Mouse (Mus musculus) hindbrain, embryonic 16.5 days (tissue): ENCODE measurements at regions not wholly inside any gene's neighbourhood (a gene's known extent, or its start where the extent isn't known, plus 50 kb on each side); places are given as distances from the start of the nearest gene placed in this dataset.
A peak's percentile ranks its signal among the peaks of the same experiment; 100 is the strongest.

Source experiments
- ATAC-seq: fragments of 200-750 bp; cut with Nextera tagmentation; 2 replicates; pipeline ENCODE4 v1.8.0; 2017; ENCODE audit warnings: moderate TSS enrichment, moderate library complexity
- H3K27ac ChIP-seq: fragments of 300-500 bp; sonication (generic); 2 replicates; pipeline ENCODE4 v1.5.1; 2014; ENCODE audit warnings: low read depth, mild to moderate bottlenecking, control low read depth, low read length, moderate library complexity
- H3K27me3 ChIP-seq: fragments of 300-500 bp; sonication (generic); replicated peaks from 2 replicates; pipeline ENCODE4 v1.6.1; 2014; ENCODE audit warnings: low read length; ENCODE audit not compliant: control insufficient read depth, insufficient read depth
- H3K36me3 ChIP-seq: fragments of 300-500 bp; sonication (generic); 2 replicates; pipeline ENCODE4 v1.6.1; 2014; ENCODE audit warnings: mild to moderate bottlenecking, low read length, moderate library complexity, mixed read lengths; ENCODE audit not compliant: control insufficient read depth, insufficient read depth
- H3K4me1 ChIP-seq: fragments of 300-500 bp; sonication (generic); 2 replicates; pipeline ENCODE4 v1.6.1; 2014; ENCODE audit warnings: low read depth, low read length; ENCODE audit not compliant: control insufficient read depth, insufficient read depth
- H3K4me2 ChIP-seq: fragments of 300-500 bp; sonication (generic); 2 replicates; pipeline ENCODE4 v1.6.1; 2014; ENCODE audit warnings: mild to moderate bottlenecking, low read length, control low read depth, moderate library complexity
- H3K4me3 ChIP-seq: fragments of 300-500 bp; sonication (generic); 2 replicates; pipeline ENCODE4 v1.5.1; 2014; ENCODE audit warnings: mild to moderate bottlenecking, low read length, control low read depth, moderate library complexity
- H3K9ac ChIP-seq: fragments of 300-500 bp; sonication (generic); 2 replicates; pipeline ENCODE4 v1.6.1; 2014; ENCODE audit warnings: low read depth, mild to moderate bottlenecking, control low read depth, low read length, moderate library complexity
- H3K9me3 ChIP-seq: fragments of 300-500 bp; sonication (generic); 2 replicates; pipeline ENCODE4 v1.6.1; 2014; ENCODE audit warnings: mild to moderate bottlenecking, low read length, moderate library complexity; ENCODE audit not compliant: control insufficient read depth
- WGBS: fragments of 180-500 bp; shearing (Covaris S2); extraction: QIAGEN DNeasy Blood & Tissue Kit; methylation state at CpG from one replicate; pipeline ENCODE4 v1.1.7; 2014; 5-methylcytosine and 5-hydroxymethylcytosine counted together

DNA sequence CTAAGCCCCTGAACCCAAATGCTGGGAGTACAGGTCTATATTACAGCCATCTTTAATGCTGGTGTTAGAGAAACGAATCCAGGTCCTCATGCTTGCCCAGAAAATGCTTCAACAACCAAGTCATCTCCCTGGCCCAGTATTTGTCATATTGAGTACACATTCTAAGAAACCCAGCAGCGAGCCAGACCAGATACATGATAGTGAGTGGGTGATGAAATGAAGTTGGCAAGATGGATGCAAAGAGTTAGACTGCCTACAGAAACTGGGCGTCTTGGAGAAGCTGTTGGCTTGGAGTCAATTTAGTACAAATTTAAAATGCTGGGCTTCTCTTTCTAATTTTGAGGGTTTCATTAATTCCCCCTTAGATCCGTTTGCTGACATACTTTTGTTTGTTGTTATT lies 203.1 kb upstream of the Pdzrn3 start:
- Histone ChIP-seq H3K36me3 (no peaks in the 10 kb centered on the region), H3K4me1 (no peaks in the 10 kb centered on the region), H3K4me2 (no peak overlapping the region), H3K9me3 (no peaks in the 10 kb centered on the region), H3K9ac (no peak overlapping the region), H3K27ac (no peak overlapping the region), H3K27me3 (no peaks in the 10 kb centered on the region), H3K4me3 (no peak overlapping the region)
- no peak for ATAC-seq
- 86% methylated on average over 4 of the region's 4 CpGs for WGBS

DNA sequence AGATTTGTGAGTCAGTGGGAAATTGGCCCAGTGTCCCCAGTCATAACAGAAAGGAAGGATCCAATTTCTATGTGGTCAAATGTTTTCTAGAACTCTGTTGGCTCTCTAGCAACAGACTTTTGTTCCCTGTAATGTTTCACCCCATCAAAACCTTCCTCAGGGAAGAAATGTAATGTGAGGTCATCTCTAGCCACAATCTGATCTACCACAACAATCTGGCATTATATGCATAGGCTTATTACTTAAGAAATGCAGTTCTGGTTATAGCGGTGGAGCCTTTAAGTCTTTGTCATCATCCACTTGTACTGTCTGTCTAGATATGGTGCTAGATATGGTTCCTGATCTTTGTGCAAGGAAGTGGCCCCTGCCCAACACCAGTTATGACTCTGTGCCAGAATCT lies 178.4 kb upstream of the Pdzrn3 start:
- H3K9me3 ChIP-seq = no peaks in the 10 kb centered on the region
- H3K27me3 ChIP-seq = no peaks in the 10 kb centered on the region
- H3K4me3 ChIP-seq = no peak overlapping the region
- no peaks in the 10 kb centered on the region for H3K36me3 ChIP-seq
- WGBS = 94% methylated on average over 1 of the region's 1 CpGs
- ATAC-seq = no peak
- no peak overlapping the region for H3K4me2 ChIP-seq
- no peak overlapping the region for H3K9ac ChIP-seq
- no peaks in the 10 kb centered on the region for H3K4me1 ChIP-seq
- H3K27ac ChIP-seq = no peak overlapping the region

DNA sequence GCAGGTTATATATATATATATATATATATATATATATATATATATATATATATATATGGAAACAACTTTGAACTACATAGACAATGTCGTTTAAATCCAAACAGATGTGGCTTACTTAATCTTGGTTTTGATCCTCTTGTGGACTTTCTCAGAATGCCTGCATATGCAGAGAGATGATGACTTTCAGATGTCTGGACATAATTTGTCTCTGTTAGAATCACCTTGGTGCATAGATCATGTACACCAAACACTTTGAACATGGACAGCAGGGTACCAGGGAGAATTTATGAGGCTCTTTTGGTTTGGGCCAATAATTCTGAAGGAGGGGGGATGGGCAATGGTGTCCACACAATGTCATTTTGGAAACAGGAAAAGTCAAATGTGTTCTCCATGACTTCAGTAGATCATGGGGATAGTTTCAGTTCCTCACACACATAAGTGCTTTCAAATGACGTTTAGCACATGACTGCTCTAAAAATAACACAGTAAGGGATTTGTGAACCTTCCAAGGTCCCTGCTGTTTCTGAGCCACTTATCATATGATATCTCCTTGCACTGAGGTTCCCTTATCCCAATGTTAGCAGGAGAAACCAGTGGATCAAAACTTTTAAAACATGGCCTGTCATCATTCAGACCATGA lies 177.4 kb upstream of the Pdzrn3 start:
- WGBS = 81% methylated on average over 2 of the region's 2 CpGs

DNA sequence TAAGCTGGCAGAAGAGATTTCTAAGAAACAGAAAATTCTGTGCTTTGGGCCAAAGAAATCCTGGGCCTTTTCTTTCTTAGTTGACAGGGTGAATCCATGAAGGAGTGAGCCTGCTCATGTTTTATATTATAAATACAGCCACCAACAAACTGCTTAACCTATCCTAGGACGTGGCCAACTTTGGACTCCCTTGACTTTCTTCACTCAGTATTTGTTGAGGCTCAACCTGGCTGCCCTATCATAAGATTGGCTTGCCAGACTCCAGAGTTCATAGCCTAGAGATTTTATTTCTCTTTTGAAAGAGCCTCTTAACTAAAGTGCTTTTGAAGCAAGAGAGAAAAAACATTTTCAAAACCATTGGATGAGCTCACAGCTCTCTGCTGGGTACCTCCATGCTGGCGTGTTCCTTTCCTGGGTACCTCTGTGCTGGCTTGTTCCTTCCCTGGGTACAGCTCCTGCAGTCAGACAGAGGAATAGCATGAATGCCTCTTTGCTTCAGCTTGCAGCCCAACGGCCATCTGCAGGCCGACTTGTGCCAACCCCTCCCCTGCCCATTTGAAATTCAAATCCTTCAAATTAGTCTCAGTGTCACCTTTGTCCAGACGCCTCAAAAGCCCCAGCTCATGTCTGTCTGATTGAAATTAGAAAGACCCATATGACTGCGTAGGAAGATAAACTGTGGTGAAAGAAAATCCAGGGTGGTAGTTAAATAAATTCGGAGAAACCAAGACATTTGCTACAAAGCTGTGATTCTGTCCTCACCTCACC lies 173.0 kb upstream of the Pdzrn3 start:
- no peak overlapping the region for H3K4me2 ChIP-seq
- 19% methylated on average over 7 of the region's 7 CpGs for WGBS
- no peak overlapping the region for H3K9ac ChIP-seq
- no peak overlapping the region for H3K4me3 ChIP-seq
- H3K9me3 ChIP-seq = no peaks in the 10 kb centered on the region
- ATAC-seq = peak; percentile 83
- no peak overlapping the region for H3K27ac ChIP-seq
- no peaks in the 10 kb centered on the region for H3K36me3 ChIP-seq
- no peaks in the 10 kb centered on the region; the same call in 1 of the 2 replicates for H3K4me1 ChIP-seq
- H3K27me3 ChIP-seq = no peaks in the 10 kb centered on the region

More for the DNA sequence above, 177.4 kb upstream of the Pdzrn3 start:
- Histone ChIP-seq H3K4me3 (no peak overlapping the region), H3K4me1 (no peaks in the 10 kb centered on the region; the same call in 1 of the 2 replicates), H3K27ac (no peak overlapping the region), H3K4me2 (no peak overlapping the region), H3K36me3 (no peaks in the 10 kb centered on the region), H3K9ac (no peak overlapping the region), H3K27me3 (no peaks in the 10 kb centered on the region), H3K9me3 (no peaks in the 10 kb centered on the region)
- ATAC-seq = no peak

DNA sequence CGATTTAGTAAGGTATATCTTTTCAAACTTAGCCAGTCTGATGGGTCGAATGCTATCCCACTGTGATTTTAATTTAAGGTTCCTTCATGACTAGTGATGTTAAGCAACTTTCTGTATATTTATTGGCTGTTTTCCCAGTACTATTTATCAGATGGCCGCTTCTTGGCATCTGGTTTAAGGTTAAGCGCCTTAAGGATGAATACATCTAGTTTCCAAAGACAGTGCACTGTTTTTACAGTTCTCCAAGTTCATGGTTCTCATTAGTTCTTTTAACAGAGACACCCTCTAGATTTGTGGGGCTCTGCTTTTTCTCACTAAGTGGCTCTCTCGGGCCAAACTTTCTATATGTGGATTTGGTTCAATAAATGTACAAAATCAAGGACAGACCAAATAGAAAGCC lies 159.9 kb upstream of the Pdzrn3 start:
- Histone ChIP-seq H3K27ac (no peak overlapping the region), H3K4me1 (0 out of 2 replicates have a peak, but pooled peaks cover 2% of the 10 kb centered on the region), H3K27me3 (no peaks in the 10 kb centered on the region), H3K9ac (no peak overlapping the region), H3K4me2 (no peak overlapping the region), H3K4me3 (no peak overlapping the region), H3K9me3 (peaks cover 4% of the 10 kb centered on the region), H3K36me3 (no peaks in the 10 kb centered on the region)
- no peak for ATAC-seq
- WGBS = 92% methylated on average over 5 of the region's 5 CpGs

DNA sequence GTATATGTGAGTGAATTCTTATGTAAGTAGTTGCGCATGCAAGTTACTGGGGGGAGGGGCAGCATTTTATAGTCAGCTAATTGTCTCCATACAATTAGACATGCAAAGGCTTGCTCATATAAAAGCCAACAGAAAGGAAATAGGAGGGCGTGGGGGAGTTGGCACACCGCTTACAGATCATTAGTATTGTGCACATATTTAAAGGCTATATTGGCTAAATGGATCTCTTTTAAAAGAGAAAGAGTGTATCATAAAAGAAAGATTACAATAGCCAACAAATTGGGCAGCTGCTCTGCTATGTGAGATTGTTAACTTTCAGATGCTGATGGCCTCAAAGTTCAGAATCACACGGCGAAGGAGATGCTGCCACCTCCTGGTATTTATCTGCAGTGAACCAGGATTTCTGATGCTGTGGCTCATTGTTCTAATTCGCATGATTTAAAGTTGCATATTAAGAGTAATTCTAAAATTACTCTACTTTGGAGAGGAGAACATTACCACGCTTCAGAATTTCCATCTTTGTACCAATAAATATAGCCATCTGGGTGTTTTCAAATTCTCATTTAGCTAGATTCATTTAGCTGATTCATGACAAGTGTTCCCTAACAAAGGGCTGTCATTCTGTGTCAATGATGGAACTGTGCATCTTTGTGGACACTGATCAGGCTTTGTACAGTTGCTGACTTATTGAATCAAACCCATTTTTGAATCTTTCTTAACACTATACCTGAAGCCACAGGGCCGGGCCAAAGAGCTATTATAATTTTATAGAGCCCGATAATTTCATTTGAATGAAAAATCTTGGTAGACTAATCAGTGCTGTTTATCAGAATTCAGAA lies 156.7 kb upstream of the Pdzrn3 start:
- H3K9ac ChIP-seq = no peak overlapping the region
- 0 out of 2 replicates have a peak, but pooled peaks cover 2% of the 10 kb centered on the region for H3K4me1 ChIP-seq
- no peaks in the 10 kb centered on the region for H3K9me3 ChIP-seq
- 37% methylated on average over 9 of the region's 9 CpGs for WGBS
- no peak overlapping the region for H3K27ac ChIP-seq
- no peaks in the 10 kb centered on the region for H3K36me3 ChIP-seq
- H3K27me3 ChIP-seq = no peaks in the 10 kb centered on the region
- peak; percentile 61; the same call in 1 of the 2 replicates for ATAC-seq
- H3K4me2 ChIP-seq = no peak overlapping the region
- H3K4me3 ChIP-seq = no peak overlapping the region

DNA sequence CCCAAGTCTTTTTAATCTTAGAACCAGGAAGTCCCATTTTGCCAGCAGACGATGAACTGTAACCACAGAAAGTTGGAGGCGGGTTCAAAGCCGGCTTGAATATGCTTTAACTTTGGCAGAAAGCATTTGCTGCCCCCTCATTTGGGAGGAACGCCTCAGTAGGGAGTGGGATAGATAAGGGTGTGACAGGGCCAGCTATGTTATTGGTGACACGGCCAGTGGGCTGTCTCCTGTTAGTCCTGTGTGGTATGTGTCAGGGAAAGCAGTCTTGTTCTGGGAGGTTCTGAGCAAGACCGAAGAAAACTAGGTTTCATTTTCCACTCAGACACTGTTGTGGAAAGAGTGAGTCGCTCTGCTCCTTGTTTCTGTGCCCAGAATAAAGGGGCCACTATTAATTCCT lies 154.7 kb upstream of the Pdzrn3 start:
- H3K4me2 ChIP-seq = no peak overlapping the region
- 58% methylated on average over 7 of the region's 7 CpGs for WGBS
- 0 out of 2 replicates have a peak, but pooled peaks cover 2% of the 10 kb centered on the region for H3K4me1 ChIP-seq
- H3K36me3 ChIP-seq = no peaks in the 10 kb centered on the region
- no peak overlapping the region for H3K27ac ChIP-seq
- ATAC-seq = no peak
- no peak overlapping the region for H3K4me3 ChIP-seq
- H3K27me3 ChIP-seq = no peaks in the 10 kb centered on the region
- no peak overlapping the region for H3K9ac ChIP-seq
- H3K9me3 ChIP-seq = no peaks in the 10 kb centered on the region

DNA sequence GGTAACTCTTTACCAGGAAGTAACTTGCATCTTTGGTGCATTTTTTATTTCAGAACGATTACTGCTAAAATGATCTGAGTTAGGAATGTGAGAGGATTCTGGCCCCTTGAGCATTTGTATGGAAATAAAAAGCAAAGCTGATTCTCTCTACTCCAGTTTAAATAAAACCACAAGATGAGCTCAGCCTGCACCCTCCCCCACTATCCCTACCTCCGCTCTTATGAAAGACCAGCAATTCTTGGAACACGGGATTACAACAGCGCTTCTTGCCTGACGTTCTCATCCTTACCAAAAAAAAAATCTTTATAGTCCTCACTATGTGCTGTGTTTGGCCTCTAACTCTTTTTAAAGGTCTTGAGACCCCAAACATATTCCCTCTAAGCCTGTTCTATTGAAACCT lies 154.2 kb upstream of the Pdzrn3 start:
- Histone ChIP-seq H3K4me2 (no peak overlapping the region), H3K36me3 (no peaks in the 10 kb centered on the region), H3K4me3 (no peak overlapping the region), H3K4me1 (0 out of 2 replicates have a peak, but pooled peaks cover 2% of the 10 kb centered on the region), H3K27me3 (no peaks in the 10 kb centered on the region), H3K9ac (no peak overlapping the region), H3K27ac (no peak overlapping the region), H3K9me3 (no peaks in the 10 kb centered on the region)
- no peak for ATAC-seq
- 72% methylated on average over 5 of the region's 5 CpGs for WGBS

DNA sequence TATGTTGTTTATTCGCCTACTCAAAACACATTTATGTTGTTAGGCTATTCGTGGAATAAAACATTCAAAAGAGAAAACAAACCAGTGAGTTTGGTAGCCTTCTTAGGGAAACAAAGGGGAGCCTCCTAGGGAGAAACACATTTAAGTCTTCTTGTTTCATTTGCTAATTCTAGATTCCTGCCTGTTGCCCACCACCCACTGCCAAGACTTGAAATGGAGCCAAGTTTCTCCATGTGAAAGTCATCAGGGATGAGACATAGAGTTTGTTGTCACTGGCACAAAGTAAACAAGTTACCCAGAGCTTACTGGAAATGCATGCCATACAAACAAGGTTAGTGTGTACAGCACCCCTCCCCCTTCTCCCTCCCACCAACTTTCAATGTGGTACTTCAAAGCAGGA lies 147.4 kb upstream of the Pdzrn3 start:
- Histone ChIP-seq H3K27me3 (no peaks in the 10 kb centered on the region), H3K9me3 (no peaks in the 10 kb centered on the region), H3K4me3 (no peak overlapping the region), H3K4me2 (no peak overlapping the region), H3K9ac (no peak overlapping the region), H3K4me1 (no peaks in the 10 kb centered on the region), H3K27ac (no peak overlapping the region), H3K36me3 (no peaks in the 10 kb centered on the region)
- 0 out of 2 replicates have a peak, but pooled peaks have one; percentile 40 for ATAC-seq
- 34% methylated on average over 2 of the region's 2 CpGs for WGBS
